Mouse (Mus musculus): ENCODE results near the gene Styx.

GRCm38 (mm10) chr14:45389194-45389593, 38.3 kb downstream of the Styx start:
- TF ChIP-seq EP300 (IDR thresholded peaks at IDR 0.05; ENCODE audit: low read depth) (no peak), CTCF (IDR thresholded peaks at IDR 0.05; ENCODE audit: low read depth) (no peak)
